Mouse (Mus musculus): ENCODE results near the gene Stpg3. TPM values are rescaled to one million over a fixed set of nuclear protein-coding genes. Genes with fewer than 3 reads are reported as not detected.

Gene Stpg3
- polyA plus RNA-seq, 1 experiment from 2014 or later: not detected

- peaks cover 5% of the 10 kb centered on the region; the same call in 1 of the 2 replicates for H3K4me1 ChIP-seq (ENCODE audit: control insufficient read depth, insufficient read depth, low read length)
- WGBS: 51% methylated on average over 8 of the region's 8 CpGs
- ATAC-seq (ENCODE audit: low read depth): peak; percentile 23; the same call in 1 of the 2 replicates
- peaks cover 2% of the 10 kb centered on the region; the same call in 1 of the 2 replicates for H3K36me3 ChIP-seq (ENCODE audit: control insufficient read depth, insufficient read depth, low read length)
- H3K9me3 ChIP-seq (ENCODE audit: control insufficient read depth, low read length): no peaks in the 10 kb centered on the region
- H3K9ac ChIP-seq (replicated peaks; ENCODE audit: low read depth, low read length): no peak overlapping the region
- H3K4me3 ChIP-seq (ENCODE audit: low read depth, low read length): peak overlapping the region; percentile 69
- no peaks in the 10 kb centered on the region for H3K27me3 ChIP-seq (ENCODE audit: control insufficient read depth, insufficient read depth, low read length)
- peak overlapping the region; percentile 81; the same call in 1 of the 2 replicates for H3K4me2 ChIP-seq (ENCODE audit: low read depth, low read length)
- H3K27ac ChIP-seq (ENCODE audit: low read depth, low read length): peak overlapping the region; percentile 24; the same call in 1 of the 2 replicates
These were observed 25.9 kb upstream of the Stpg3 start for GRCm38 (mm10) chr2:25240310-25240709.

DNA sequence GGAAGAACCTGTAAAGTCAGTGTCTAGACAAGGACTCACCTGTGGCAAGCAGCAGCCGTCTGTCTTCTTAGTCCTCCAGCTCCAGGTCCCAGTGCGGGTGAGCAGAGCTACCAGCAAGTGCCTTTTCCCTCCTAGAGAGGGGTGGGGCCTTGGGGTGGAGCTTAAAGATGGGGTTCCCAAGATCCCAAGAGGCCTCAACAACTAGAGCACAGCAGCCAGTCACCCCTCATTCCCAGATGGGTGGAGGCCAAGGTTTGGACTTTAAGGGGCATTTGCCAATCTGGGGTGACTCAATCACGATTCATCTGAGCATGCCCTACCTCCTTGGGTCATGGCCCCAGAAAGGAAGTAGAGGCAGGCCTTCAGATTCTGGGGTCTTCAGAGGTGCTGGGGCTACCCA is 25.3 kb upstream of the Stpg3 start:
- Histone ChIP-seq H3K9ac (replicated peaks; ENCODE audit: low read depth, low read length) (no peak overlapping the region), H3K36me3 (ENCODE audit: control insufficient read depth, insufficient read depth, low read length) (no peaks in the 10 kb centered on the region), H3K4me2 (ENCODE audit: low read depth, low read length) (no peak overlapping the region), H3K27me3 (ENCODE audit: control insufficient read depth, insufficient read depth, low read length) (no peaks in the 10 kb centered on the region), H3K9me3 (ENCODE audit: control insufficient read depth, low read length) (no peaks in the 10 kb centered on the region), H3K27ac (ENCODE audit: low read depth, low read length) (no peak overlapping the region), H3K4me1 (ENCODE audit: control insufficient read depth, insufficient read depth, low read length) (peaks cover 5% of the 10 kb centered on the region; the same call in 1 of the 2 replicates), H3K4me3 (ENCODE audit: low read depth, low read length) (no peak overlapping the region)
- 91% methylated on average over 3 of the region's 3 CpGs for WGBS
- ATAC-seq (ENCODE audit: low read depth): no peak

DNA sequence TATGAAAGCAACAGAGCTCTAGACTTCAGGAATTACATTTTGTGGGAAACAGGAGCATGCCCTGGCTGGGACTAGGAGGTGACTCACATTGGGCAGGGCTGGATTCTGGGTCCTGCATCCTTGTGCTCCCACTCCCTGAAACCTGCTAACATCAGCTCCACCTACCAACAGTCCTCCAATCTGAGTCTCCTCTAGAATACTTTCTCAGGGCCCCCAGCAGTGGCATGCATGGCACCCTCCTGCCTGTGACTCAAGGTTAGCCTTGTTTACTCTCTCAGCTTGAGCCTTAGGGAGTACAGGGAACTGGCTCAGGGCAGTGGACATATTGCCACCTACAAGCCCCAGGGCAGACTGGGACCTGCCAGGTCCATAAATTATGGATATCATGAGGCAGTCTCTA is 23.7 kb upstream of the Stpg3 start:
- ATAC-seq (ENCODE audit: low read depth): no peak
- Histone ChIP-seq H3K9ac (replicated peaks; ENCODE audit: low read depth, low read length) (no peak overlapping the region), H3K36me3 (ENCODE audit: control insufficient read depth, insufficient read depth, low read length) (no peaks in the 10 kb centered on the region), H3K4me3 (ENCODE audit: low read depth, low read length) (no peak overlapping the region), H3K4me2 (ENCODE audit: low read depth, low read length) (no peak overlapping the region), H3K27me3 (ENCODE audit: control insufficient read depth, insufficient read depth, low read length) (no peaks in the 10 kb centered on the region), H3K4me1 (ENCODE audit: control insufficient read depth, insufficient read depth, low read length) (peaks cover 5% of the 10 kb centered on the region; the same call in 1 of the 2 replicates), H3K9me3 (ENCODE audit: control insufficient read depth, low read length) (no peaks in the 10 kb centered on the region), H3K27ac (ENCODE audit: low read depth, low read length) (no peak overlapping the region)

DNA sequence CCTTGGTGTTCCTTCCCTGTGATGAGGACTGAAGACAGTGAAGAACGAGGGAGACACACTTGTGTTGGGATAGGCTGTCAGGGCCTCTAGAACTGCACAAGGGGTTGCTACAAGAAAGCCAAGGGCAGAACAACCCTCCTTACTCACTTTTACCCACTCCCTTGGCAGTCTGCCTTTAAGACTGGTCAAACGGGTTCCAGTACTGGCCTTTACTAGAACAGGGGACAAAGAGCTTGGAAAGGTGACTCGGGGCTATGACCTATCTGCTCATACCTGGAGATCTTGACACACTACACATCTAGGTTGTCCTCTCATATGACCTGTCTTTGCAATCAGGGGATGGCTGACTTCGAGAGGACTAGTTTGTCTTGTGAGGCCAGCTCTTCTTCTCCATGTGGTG is 23.1 kb upstream of the Stpg3 start:
- Histone ChIP-seq H3K36me3 (ENCODE audit: control insufficient read depth, insufficient read depth, low read length) (no peaks in the 10 kb centered on the region), H3K27me3 (ENCODE audit: control insufficient read depth, insufficient read depth, low read length) (no peaks in the 10 kb centered on the region), H3K27ac (ENCODE audit: low read depth, low read length) (no peak overlapping the region), H3K9me3 (ENCODE audit: control insufficient read depth, low read length) (no peaks in the 10 kb centered on the region), H3K4me1 (ENCODE audit: control insufficient read depth, insufficient read depth, low read length) (peaks cover 5% of the 10 kb centered on the region; the same call in 1 of the 2 replicates), H3K4me2 (ENCODE audit: low read depth, low read length) (no peak overlapping the region), H3K4me3 (ENCODE audit: low read depth, low read length) (no peak overlapping the region), H3K9ac (replicated peaks; ENCODE audit: low read depth, low read length) (no peak overlapping the region)
- no peak for ATAC-seq (ENCODE audit: low read depth)
- WGBS: 76% methylated on average over 4 of the region's 4 CpGs

DNA sequence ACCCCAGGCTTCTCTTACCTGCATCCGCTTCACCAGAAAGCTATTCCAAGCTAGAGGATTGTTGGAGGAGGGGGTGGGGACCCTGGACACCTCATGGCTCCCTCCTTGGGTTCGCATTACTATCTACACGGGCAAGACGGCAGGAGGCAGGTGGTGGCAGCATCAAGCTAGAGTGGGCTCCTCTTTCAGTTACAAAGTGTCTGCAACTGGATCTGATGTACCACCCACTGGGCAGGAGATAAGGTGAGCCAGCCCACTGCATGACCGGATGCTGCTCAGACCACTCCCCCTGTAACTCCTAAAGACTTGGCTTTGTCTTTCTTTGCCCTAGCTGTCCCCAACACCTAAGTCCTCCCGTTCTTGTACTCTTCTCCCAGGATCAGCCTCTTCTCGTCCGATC is 22.2 kb upstream of the Stpg3 start, which contains the start of gene Rnf224:
Rnf224 (minus strand) TSS at position 174 of the 400 bp plus-strand sequence.
- H3K4me1 ChIP-seq (ENCODE audit: control insufficient read depth, insufficient read depth, low read length): peaks cover 4% of the 10 kb centered on the region; the same call in 1 of the 2 replicates
- H3K4me3 ChIP-seq (ENCODE audit: low read depth, low read length): no peak within 1 kb of the TSS
- H3K27me3 ChIP-seq (ENCODE audit: control insufficient read depth, insufficient read depth, low read length): no peaks in the 10 kb centered on the region
- H3K27ac ChIP-seq (ENCODE audit: low read depth, low read length): no peak within 1 kb of the TSS
- no peak for ATAC-seq (ENCODE audit: low read depth)
- H3K4me2 ChIP-seq (ENCODE audit: low read depth, low read length): no peak within 1 kb of the TSS
- no peak within 1 kb of the TSS for H3K9ac ChIP-seq (replicated peaks; ENCODE audit: low read depth, low read length)
- no peaks in the 10 kb centered on the region for H3K36me3 ChIP-seq (ENCODE audit: control insufficient read depth, insufficient read depth, low read length)
- no peaks in the 10 kb centered on the region for H3K9me3 ChIP-seq (ENCODE audit: control insufficient read depth, low read length)
- 40% methylated on average over 8 of the region's 8 CpGs for WGBS

GRCm38 (mm10) chr2:25234551-25235220 is 20.2 kb upstream of the Stpg3 start:
- 69% methylated on average over 5 of the region's 5 CpGs for WGBS
- Histone ChIP-seq H3K4me2 (ENCODE audit: low read depth, low read length) (no peak overlapping the region), H3K4me3 (ENCODE audit: low read depth, low read length) (no peak overlapping the region), H3K4me1 (ENCODE audit: control insufficient read depth, insufficient read depth, low read length) (no peaks in the 10 kb centered on the region), H3K27ac (ENCODE audit: low read depth, low read length) (no peak overlapping the region), H3K36me3 (ENCODE audit: control insufficient read depth, insufficient read depth, low read length) (no peaks in the 10 kb centered on the region), H3K9me3 (ENCODE audit: control insufficient read depth, low read length) (no peaks in the 10 kb centered on the region), H3K9ac (replicated peaks; ENCODE audit: low read depth, low read length) (no peak overlapping the region), H3K27me3 (ENCODE audit: control insufficient read depth, insufficient read depth, low read length) (no peaks in the 10 kb centered on the region)
- no peak for ATAC-seq (ENCODE audit: low read depth)

DNA sequence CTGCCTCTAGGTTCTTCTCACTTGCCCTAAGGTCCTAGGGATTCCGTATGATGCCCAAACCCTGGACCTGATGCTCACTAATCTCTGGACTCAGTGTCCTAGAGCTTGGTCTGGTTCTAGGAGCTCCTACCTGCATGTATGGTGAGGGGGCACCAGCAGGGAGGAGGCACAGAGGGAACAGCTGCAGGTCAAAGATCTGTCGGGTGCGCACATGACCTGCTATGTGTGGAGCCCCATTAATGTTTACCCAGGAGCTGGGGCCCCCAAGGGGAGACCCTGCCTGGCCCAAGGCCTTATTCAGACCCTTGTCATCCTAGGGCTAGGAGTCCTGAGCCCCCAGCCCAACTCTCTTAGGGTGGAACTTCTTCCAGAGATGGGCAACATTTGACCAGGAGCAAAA is 19.6 kb upstream of the Stpg3 start, which contains the start of gene Slc34a3:
Slc34a3 (minus strand) TSS at position 315 of the 400 bp plus-strand sequence.
- no peak within 1 kb of the TSS for H3K4me3 ChIP-seq (ENCODE audit: low read depth, low read length)
- H3K36me3 ChIP-seq (ENCODE audit: control insufficient read depth, insufficient read depth, low read length): no peaks in the 10 kb centered on the region
- H3K27ac ChIP-seq (ENCODE audit: low read depth, low read length): no peak within 1 kb of the TSS
- ATAC-seq (ENCODE audit: low read depth): no peak
- no peak within 1 kb of the TSS for H3K9ac ChIP-seq (replicated peaks; ENCODE audit: low read depth, low read length)
- no peaks in the 10 kb centered on the region for H3K4me1 ChIP-seq (ENCODE audit: control insufficient read depth, insufficient read depth, low read length)
- no peaks in the 10 kb centered on the region for H3K9me3 ChIP-seq (ENCODE audit: control insufficient read depth, low read length)
- H3K4me2 ChIP-seq (ENCODE audit: low read depth, low read length): no peak within 1 kb of the TSS
- 87% methylated on average over 3 of the region's 3 CpGs for WGBS
- no peaks in the 10 kb centered on the region for H3K27me3 ChIP-seq (ENCODE audit: control insufficient read depth, insufficient read depth, low read length)

GRCm38 (mm10) chr2:25233421-25233820 is 19.0 kb upstream of the Stpg3 start:
- no peak for ATAC-seq (ENCODE audit: low read depth)
- WGBS: 85% methylated on average over 4 of the region's 4 CpGs
- Histone ChIP-seq H3K27me3 (ENCODE audit: control insufficient read depth, insufficient read depth, low read length) (no peaks in the 10 kb centered on the region), H3K4me3 (ENCODE audit: low read depth, low read length) (no peak overlapping the region), H3K9ac (replicated peaks; ENCODE audit: low read depth, low read length) (no peak overlapping the region), H3K4me2 (ENCODE audit: low read depth, low read length) (no peak overlapping the region), H3K9me3 (ENCODE audit: control insufficient read depth, low read length) (no peaks in the 10 kb centered on the region), H3K36me3 (ENCODE audit: control insufficient read depth, insufficient read depth, low read length) (no peaks in the 10 kb centered on the region), H3K4me1 (ENCODE audit: control insufficient read depth, insufficient read depth, low read length) (no peaks in the 10 kb centered on the region), H3K27ac (ENCODE audit: low read depth, low read length) (no peak overlapping the region)

GRCm38 (mm10) chr2:25231038-25231437 is 16.6 kb upstream of the Stpg3 start:
- H3K4me2 ChIP-seq (ENCODE audit: low read depth, low read length): no peak overlapping the region
- no peak for ATAC-seq (ENCODE audit: low read depth)
- no peak overlapping the region for H3K4me3 ChIP-seq (ENCODE audit: low read depth, low read length)
- H3K4me1 ChIP-seq (ENCODE audit: control insufficient read depth, insufficient read depth, low read length): no peaks in the 10 kb centered on the region
- no peaks in the 10 kb centered on the region for H3K36me3 ChIP-seq (ENCODE audit: control insufficient read depth, insufficient read depth, low read length)
- WGBS: 63% methylated on average over 12 of the region's 12 CpGs
- no peak overlapping the region for H3K9ac ChIP-seq (replicated peaks; ENCODE audit: low read depth, low read length)
- no peaks in the 10 kb centered on the region for H3K9me3 ChIP-seq (ENCODE audit: control insufficient read depth, low read length)
- H3K27ac ChIP-seq (ENCODE audit: low read depth, low read length): no peak overlapping the region
- no peaks in the 10 kb centered on the region for H3K27me3 ChIP-seq (ENCODE audit: control insufficient read depth, insufficient read depth, low read length)
